Mouse (Mus musculus): ENCODE results near the gene Fam184a. TPM values are rescaled to one million over a fixed set of nuclear protein-coding genes. Genes with fewer than 3 reads are reported as not detected.

Fam184a gene
- polyA plus RNA-seq (2017; shearing (Covaris generic)): not detected

DNA sequence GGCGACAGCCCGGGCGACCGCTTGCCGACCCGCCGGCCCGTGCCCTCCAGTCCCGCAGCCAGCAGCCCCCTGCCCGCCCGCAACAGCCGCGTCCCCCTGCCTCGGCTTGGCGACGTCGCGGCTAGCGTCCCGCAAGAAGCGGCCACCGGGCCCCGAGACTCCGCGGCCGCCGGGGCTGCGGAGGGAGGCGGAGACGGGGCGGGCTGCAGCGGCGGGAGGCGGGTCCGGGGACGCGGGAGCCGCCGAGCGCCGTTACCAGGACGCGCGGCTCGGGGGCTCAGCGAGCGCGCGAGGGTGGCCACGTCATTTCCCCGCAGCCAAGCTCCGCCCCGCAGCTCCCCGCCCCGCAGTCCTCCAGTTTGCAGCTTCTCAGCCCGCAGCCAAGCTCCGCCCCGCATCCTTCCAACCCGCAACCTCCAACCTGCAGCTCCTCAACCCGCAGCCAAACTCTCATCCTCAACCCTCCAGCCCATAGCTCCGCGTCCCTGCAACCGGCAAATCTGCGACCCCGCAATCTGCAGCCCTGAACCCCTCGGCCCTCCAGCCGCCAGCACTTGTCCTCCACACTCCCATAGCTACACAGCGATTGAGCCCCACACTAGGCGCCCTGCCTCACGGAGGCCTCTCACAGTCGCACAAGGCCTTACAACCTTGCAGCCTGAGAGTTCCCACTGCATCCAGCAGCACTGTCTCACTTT lies at the start of gene Fam184a:
Gene Fam184a (minus strand): TSS at position 169 of the 698 bp plus-strand sequence.
- no peak for ATAC-seq

DNA sequence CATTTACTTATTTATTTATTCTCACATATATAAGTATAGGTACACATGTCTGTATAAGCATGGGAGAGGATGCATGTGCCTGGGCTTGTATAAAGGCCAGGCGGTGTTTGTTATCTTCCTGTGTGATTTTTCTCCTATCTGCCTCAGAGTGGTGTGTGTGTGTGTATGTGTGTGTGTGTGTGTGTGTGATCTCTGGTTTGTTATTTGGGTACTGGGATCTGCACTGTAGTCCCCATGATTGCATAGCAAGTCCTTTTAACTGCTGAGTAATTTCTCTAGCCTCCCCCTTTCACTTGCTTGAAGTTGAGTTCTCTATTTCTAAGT lies 45.3 kb upstream of the Fam184a start:
- no peak for ATAC-seq

- no peak for ATAC-seq
These were observed 44.8 kb upstream of the Fam184a start for GRCm38 (mm10) chr10:53795567-53796257.

- ATAC-seq: no peak
These were observed 40.4 kb upstream of the Fam184a start for GRCm38 (mm10) chr10:53791281-53791680.

DNA sequence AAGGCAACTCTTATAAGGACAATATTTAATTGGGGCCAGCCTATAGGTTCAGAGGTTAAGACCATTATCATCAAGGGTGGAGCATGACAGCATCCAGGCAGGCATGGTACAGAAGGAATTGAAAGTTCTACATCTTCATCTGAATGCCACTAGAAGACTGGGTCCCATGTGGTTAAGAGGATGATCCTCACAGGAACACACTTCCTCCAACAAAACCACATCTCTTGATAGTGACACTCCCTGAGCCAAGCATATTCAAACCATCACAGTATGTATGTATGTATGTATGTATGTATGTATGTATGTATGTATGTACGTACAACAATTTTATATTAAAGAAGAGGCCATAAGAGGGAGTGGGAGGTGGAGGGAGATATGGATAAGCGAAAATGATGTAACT lies 25.7 kb upstream of the Fam184a start:
- no peak for ATAC-seq

DNA sequence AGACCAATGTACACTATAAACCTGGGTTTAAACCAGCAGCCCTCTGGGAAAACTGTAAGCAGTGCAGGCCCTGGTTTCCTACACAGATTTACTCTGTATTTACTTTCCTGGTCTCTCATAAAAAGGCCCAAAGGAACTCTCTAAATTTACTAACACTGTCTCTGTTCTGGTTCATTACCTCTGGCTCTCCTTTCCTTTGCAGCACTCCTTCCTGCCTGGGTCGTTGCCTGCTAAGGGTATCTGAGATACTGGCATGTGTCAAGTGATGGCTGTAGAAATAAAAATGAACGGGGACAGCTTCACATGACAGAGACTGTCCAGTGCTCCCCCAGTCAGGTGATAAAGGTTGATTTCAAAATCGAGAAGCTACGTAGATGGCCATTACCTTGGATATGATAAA lies 21.8 kb upstream of the Fam184a start:
- ATAC-seq: no peak

DNA sequence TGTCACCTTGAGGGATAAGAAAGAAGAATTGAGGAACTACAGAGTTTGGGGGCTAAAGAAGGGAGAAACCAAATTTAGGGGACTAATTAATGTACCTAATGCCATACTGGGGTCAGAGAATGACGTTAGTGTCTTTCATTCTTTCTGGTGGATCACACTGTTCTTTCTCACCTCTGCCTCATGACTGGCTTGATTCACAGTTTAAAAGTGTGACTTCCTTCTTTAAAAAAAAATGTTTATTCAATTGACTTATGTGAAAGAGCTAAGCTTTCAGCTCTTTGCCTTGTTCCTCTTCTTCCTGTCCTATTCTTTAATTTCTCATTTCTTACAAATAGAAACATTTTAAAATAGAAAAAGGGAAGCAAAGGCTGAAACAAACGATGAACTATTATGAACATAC lies 20.6 kb upstream of the Fam184a start:
- ATAC-seq: no peak

DNA sequence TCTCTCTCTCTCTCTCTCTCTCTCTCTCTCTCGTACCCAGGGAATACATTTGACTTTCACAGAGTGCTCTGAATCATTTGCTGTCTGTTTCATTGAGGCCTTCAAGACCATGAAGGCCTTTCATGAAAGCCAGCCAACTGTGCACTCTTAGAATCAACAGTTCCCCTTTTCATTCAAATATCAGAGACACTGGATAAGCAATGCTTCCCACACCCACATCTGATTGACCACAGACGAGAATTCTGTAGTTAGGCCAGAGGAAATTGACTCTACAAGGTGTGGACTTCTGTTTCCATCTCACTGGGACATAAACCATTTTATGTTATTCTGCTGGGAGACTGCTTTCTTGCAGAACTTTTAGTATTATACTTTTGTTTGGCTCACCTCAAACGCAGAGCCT lies 17.8 kb upstream of the Fam184a start:
- ATAC-seq: no peak

DNA sequence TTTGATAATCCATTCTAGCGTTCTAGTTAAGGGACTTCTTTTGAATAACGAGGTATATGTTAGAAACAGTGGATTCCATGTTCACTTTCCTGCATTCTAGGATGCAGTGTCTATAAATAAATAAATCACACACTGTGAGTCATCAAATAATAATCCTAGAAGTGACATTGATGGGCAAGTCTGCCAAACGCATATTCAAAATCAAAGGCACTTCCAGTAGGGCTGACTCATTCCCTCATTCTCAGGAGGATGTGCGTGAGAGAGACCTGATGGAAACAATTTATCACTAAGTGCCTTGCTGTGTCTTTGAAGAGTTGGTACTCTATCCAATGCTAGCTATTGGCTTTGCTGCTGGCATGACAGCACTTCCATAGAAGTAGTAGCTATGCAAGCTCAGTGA lies 14.5 kb upstream of the Fam184a start:
- ATAC-seq: no peak

DNA sequence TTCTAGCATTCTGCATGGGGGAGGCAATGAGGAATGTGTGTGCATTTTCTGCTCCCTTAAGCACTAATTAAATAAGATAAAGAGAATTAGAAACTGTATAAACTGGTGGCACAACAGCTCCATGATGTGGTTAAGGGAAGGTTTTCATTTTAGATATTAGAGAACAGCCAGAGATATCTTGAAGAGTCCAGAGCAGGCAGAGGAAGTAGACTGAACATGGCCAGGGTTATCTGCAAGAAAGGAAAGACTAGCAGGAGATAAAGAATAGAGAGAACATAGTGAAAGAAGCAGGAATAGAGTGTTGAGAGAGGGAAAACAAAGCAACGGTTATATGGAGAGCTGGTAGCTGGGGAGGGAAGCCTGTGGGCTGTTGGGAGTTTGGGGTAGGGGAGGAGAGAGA lies 1.8 kb upstream of the Fam184a start:
- no peak for ATAC-seq

GRCm38 (mm10) chr10:53750275-53750954 lies 508 bp downstream of the Fam184a start:
- no peak for ATAC-seq

GRCm38 (mm10) chr10:53746039-53746438 lies 4.9 kb downstream of the Fam184a start:
- ATAC-seq: no peak

- ATAC-seq: no peak
These were observed 8.0 kb downstream of the Fam184a start for GRCm38 (mm10) chr10:53742961-53743360.

DNA sequence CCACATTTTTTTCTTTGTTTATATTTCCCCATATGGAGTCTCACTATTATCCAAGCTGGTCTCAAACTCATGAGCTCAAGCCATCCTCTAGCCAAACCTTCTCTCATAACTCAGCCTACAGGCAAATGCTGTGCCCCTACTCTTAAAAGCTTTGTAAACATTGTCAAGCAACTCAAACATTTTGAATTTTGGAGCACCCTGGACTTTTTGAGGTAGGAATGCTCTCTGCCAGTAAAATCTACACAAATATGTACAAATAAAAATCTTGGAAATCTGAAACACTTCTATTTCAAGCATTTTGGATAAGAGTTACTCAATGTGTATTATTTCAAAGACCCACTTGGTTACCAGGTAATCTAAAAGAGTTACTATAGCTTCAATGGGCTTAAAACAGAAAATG lies 10.9 kb downstream of the Fam184a start:
- ATAC-seq: no peak

- ATAC-seq: no peak
These were observed 12.1 kb downstream of the Fam184a start for GRCm38 (mm10) chr10:53738842-53739241.

GRCm38 (mm10) chr10:53735201-53735865 lies 15.6 kb downstream of the Fam184a start:
- ATAC-seq: no peak

GRCm38 (mm10) chr10:53732324-53732723 lies 18.6 kb downstream of the Fam184a start:
- no peak for ATAC-seq

GRCm38 (mm10) chr10:53728883-53729282 lies 22.0 kb downstream of the Fam184a start:
- no peak for ATAC-seq

GRCm38 (mm10) chr10:53725301-53725700 lies 25.6 kb downstream of the Fam184a start:
- ATAC-seq: no peak

DNA sequence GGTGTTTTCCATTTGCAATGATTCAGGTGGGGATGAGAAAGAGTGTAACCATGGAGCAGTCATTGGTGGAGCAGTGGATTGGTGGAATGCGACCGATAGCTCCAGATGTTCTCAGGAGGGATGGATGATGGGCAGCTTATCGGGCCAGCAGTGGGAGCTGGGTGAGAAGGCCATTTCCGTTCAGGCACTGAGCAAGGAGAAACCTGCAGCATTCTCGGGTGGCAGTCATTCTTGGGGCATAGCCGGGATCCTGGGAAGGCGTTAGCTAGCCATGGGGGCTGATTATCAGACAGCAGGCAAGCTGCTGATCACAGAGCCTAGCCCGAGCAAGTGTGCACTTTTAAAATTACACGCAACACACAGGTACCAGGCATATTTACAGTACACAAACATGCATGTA lies 46.4 kb downstream of the Fam184a start:
- no peak for ATAC-seq

GRCm38 (mm10) chr10:53698531-53698930 lies 52.4 kb downstream of the Fam184a start:
- no peak for ATAC-seq

DNA sequence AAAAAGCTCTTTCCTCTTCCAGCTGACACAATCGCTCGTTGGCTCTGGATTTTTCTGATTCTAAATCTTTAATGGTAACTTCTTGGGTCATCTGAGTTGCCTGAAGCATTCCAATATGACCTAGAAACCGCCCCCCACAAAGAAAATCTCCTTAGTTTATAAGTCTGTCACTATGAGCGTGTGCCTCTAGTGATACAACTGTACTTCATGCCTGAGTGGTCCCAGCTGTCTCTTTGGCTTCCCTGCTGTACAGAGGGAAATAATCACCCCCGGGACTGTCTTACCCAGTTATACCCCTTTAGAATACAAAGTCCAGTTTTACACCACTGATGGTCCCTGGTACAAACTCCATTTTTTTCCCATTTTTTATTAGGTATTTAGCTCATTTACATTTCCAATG lies 56.2 kb downstream of the Fam184a start:
- no peak for ATAC-seq

- ATAC-seq: no peak
These were observed 59.7 kb downstream of the Fam184a start for GRCm38 (mm10) chr10:53691263-53691662.

All from CD4-positive, CD25-positive, alpha-beta regulatory T cell, adult 4 months (primary cell).